Mouse (Mus musculus) liver, embryonic 11.5 days (tissue): Measurements from ENCODE around the gene Actl10. TPM values are rescaled to one million over a fixed set of nuclear protein-coding genes. Genes with fewer than 3 reads are reported as not detected.

Source experiments
- ATAC-seq: fragments of 200-750 bp; cut with Nextera tagmentation; replicated peaks from 2 replicates; pipeline ENCODE4 v1.8.0; 2017; ENCODE audit warnings: moderate number of reproducible peaks, mild to moderate bottlenecking, moderate TSS enrichment, moderate library complexity; ENCODE audit not compliant: low FRiP score
- DNase-seq: peaks from one replicate; pipeline ENCODE4 v3.0.0-alpha.2; 2017; ENCODE audit warnings: low spot score
- H3K27ac ChIP-seq: fragments of 300-500 bp; sonication (generic); 2 replicates; pipeline ENCODE4 v1.5.1; 2014; ENCODE audit warnings: mild to moderate bottlenecking, low read depth, low read length, control low read depth
- H3K27me3 ChIP-seq: fragments of 300-500 bp; sonication (generic); replicated peaks from 2 replicates; pipeline ENCODE4 v1.6.1; 2014; ENCODE audit warnings: low read length, mixed read lengths; ENCODE audit not compliant: control insufficient read depth, insufficient read depth
- H3K36me3 ChIP-seq: fragments of 300-500 bp; sonication (generic); 2 replicates; pipeline ENCODE4 v1.6.1; 2014; ENCODE audit warnings: mild to moderate bottlenecking, low read length, moderate library complexity, mixed read lengths; ENCODE audit not compliant: control insufficient read depth, insufficient read depth
- H3K4me1 ChIP-seq: fragments of 300-500 bp; sonication (generic); replicated peaks from 2 replicates; pipeline ENCODE4 v1.6.1; 2014; ENCODE audit warnings: low read length, mixed read lengths; ENCODE audit not compliant: control insufficient read depth, insufficient read depth
- H3K4me2 ChIP-seq: fragments of 300-500 bp; sonication (generic); 2 replicates; pipeline ENCODE4 v1.6.1; 2014; ENCODE audit warnings: mild to moderate bottlenecking, control low read depth, moderate library complexity
- H3K4me3 ChIP-seq: fragments of 300-500 bp; sonication (generic); 2 replicates; pipeline ENCODE4 v1.5.1; 2014; ENCODE audit warnings: low read depth, low read length, control low read depth
- H3K9ac ChIP-seq: fragments of 300-500 bp; sonication (generic); 2 replicates; pipeline ENCODE4 v1.6.1; 2014; ENCODE audit warnings: low read depth, low read length, control low read depth
- H3K9me3 ChIP-seq: fragments of 300-500 bp; sonication (generic); 2 replicates; pipeline ENCODE4 v1.6.1; 2016; ENCODE audit warnings: low read length, inconsistent platforms, mixed read lengths; ENCODE audit not compliant: control insufficient read depth
- WGBS: fragments of 180-500 bp; shearing (Covaris S2); extraction: QIAGEN DNeasy Blood & Tissue Kit; methylation state at CpG from one replicate; pipeline ENCODE4 v1.1.7; 2014; 5-methylcytosine and 5-hydroxymethylcytosine counted together
- polyA plus RNA-seq: library from polyadenylated mRNA; unstranded; fragments of >200 nt; fragmentation: Nextera tagmentation; extraction: Ambion mirVana; gene quantifications from 2 replicates; pipeline ENCODE4 v1.2.1, GENCODE M21; 2014

Actl10 gene
- polyA plus RNA-seq, 1 experiment from 2014 or later = 0.25 TPM

GRCm38 (mm10) chr2:154593025-154593424 lies 41.4 kb downstream of the Actl10 start:
- WGBS = 58% methylated on average over 3 of the region's 3 CpGs
- DNase-seq = no peak

GRCm38 (mm10) chr2:154595775-154596174 lies 44.2 kb downstream of the Actl10 start:
- Histone ChIP-seq H3K27me3 (no peaks in the 10 kb centered on the region), H3K27ac (no peak overlapping the region), H3K9me3 (no peaks in the 10 kb centered on the region), H3K4me2 (no peak overlapping the region), H3K9ac (no peak overlapping the region), H3K36me3 (0 out of 2 replicates have a peak, but pooled peaks cover 2% of the 10 kb centered on the region), H3K4me1 (no peaks in the 10 kb centered on the region; the same call in 1 of the 2 replicates), H3K4me3 (no peak overlapping the region)
- DNase-seq = no peak
- ATAC-seq = no peak
- WGBS = 77% methylated on average over 5 of the region's 5 CpGs

More at GRCm38 (mm10) chr2:154593025-154593424, 41.4 kb downstream of the Actl10 start:
- Histone ChIP-seq H3K36me3 (0 out of 2 replicates have a peak, but pooled peaks cover 2% of the 10 kb centered on the region), H3K4me3 (no peak overlapping the region), H3K4me2 (no peak overlapping the region), H3K4me1 (no peaks in the 10 kb centered on the region), H3K9ac (no peak overlapping the region), H3K27ac (no peak overlapping the region), H3K27me3 (no peaks in the 10 kb centered on the region), H3K9me3 (no peaks in the 10 kb centered on the region)
- peak; percentile 37; the same call in 1 of the 2 replicates for ATAC-seq

- no peak for ATAC-seq
- Histone ChIP-seq H3K36me3 (0 out of 2 replicates have a peak, but pooled peaks cover 2% of the 10 kb centered on the region), H3K9ac (no peak overlapping the region), H3K27ac (no peak overlapping the region), H3K9me3 (no peaks in the 10 kb centered on the region), H3K27me3 (no peaks in the 10 kb centered on the region), H3K4me1 (no peaks in the 10 kb centered on the region; the same call in 1 of the 2 replicates), H3K4me3 (no peak overlapping the region), H3K4me2 (no peak overlapping the region)
- DNase-seq = no peak
- 87% methylated on average over 3 of the region's 3 CpGs for WGBS
Observed at GRCm38 (mm10) chr2:154597399-154597798, 45.8 kb downstream of the Actl10 start.

GRCm38 (mm10) chr2:154600586-154600985 lies 49.0 kb downstream of the Actl10 start:
- H3K4me2 ChIP-seq = no peak overlapping the region
- no peaks in the 10 kb centered on the region for H3K27me3 ChIP-seq
- no peaks in the 10 kb centered on the region for H3K9me3 ChIP-seq
- peaks cover 6% of the 10 kb centered on the region for H3K4me1 ChIP-seq
- DNase-seq (no peak), ATAC-seq (no peak)
- no peaks in the 10 kb centered on the region for H3K36me3 ChIP-seq
- 68% methylated on average over 6 of the region's 6 CpGs for WGBS
- no peak overlapping the region for H3K27ac ChIP-seq
- H3K4me3 ChIP-seq = no peak overlapping the region
- H3K9ac ChIP-seq = no peak overlapping the region

GRCm38 (mm10) chr2:154601324-154601723 lies 49.7 kb downstream of the Actl10 start:
- WGBS = 69% methylated on average over 3 of the region's 3 CpGs
- Histone ChIP-seq H3K9me3 (no peaks in the 10 kb centered on the region), H3K9ac (no peak overlapping the region), H3K4me1 (peaks cover 6% of the 10 kb centered on the region), H3K36me3 (no peaks in the 10 kb centered on the region), H3K27me3 (no peaks in the 10 kb centered on the region), H3K4me3 (no peak overlapping the region), H3K27ac (no peak overlapping the region), H3K4me2 (no peak overlapping the region)
- DNase-seq = no peak
- no peak for ATAC-seq

Other genes starting within 250 kb of the Actl10 start
- gene Bpifb9b, start 244.5 kb upstream of the Actl10 start, polyA plus RNA-seq = not detected in 2 replicates
- gene Cdk5rap1, start 178.8 kb upstream of the Actl10 start, polyA plus RNA-seq = 23.5 and 23.7 TPM in 2 replicates
- 1.5 and 2.4 TPM in 2 replicates for gene Snta1, start 143.7 kb upstream of the Actl10 start, polyA plus RNA-seq
- gene Cbfa2t2, start 115.3 kb upstream of the Actl10 start, polyA plus RNA-seq = 23.5 and 23.6 TPM in 2 replicates
- gene 1700003F12Rik, start 4.7 kb upstream of the Actl10 start, polyA plus RNA-seq = 1.0 and 1.8 TPM in 2 replicates
- gene Necab3, start 7.1 kb downstream of the Actl10 start, polyA plus RNA-seq = 1.9 and 2.4 TPM in 2 replicates
- 12.6 and 14.0 TPM in 2 replicates for gene E2f1, start 18.1 kb downstream of the Actl10 start, polyA plus RNA-seq
- gene Pxmp4, start 51.9 kb downstream of the Actl10 start, polyA plus RNA-seq = 25.2 and 25.6 TPM in 2 replicates
- gene Zfp341, start 61.5 kb downstream of the Actl10 start, polyA plus RNA-seq = 1.3 and 1.5 TPM in 2 replicates
- not detected in 2 replicates for gene 4930519P11Rik, start 61.7 kb downstream of the Actl10 start, polyA plus RNA-seq
- 9.3 and 10.9 TPM in 2 replicates for gene Chmp4b, start 99.9 kb downstream of the Actl10 start, polyA plus RNA-seq
- not detected in 2 replicates for gene Gm14214, start 218.3 kb downstream of the Actl10 start, polyA plus RNA-seq
- gene Raly, start 239.3 kb downstream of the Actl10 start, polyA plus RNA-seq = 59.5 and 66.2 TPM in 2 replicates
- 0.62 TPM in 1 of 2 replicates, not detected in the other for gene a, start 239.6 kb downstream of the Actl10 start, polyA plus RNA-seq